Mouse (Mus musculus) brain, embryonic 18.5 days (tissue): ENCODE measurements around the gene Rnf2.
"Not testable (repeated sequence)": the region's sequence is repeated elsewhere in the genome, so short reads cannot be mapped to it uniquely, and the experiment has no call there.

Experiments used
- DNase-seq: peaks from one replicate; pipeline ENCODE4 v3.0.0-alpha.2; 2012; ENCODE audit warnings: low read depth, low spot score

Rnf2 gene

DNA sequence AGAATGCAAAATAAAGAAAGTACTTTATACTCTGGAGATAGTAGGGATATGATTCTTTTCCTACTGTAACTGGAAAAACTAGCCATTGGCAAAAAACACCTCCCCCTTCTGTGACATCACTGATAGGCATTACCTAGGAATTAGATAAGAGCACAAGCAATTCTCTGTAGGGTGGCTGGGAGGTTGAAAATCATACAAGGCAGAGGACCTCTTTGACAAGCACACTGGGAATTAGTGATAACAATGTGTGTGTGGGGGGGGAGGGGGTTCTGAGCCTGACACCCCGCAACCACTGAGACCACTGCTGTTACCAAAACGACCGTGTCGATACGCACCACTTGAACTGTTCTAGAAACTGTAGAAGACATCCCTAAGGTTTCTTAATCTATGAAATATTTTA, 16.0 kb downstream of the Rnf2 start:
- DNase-seq, result no peak

- DNase-seq, result no peak
Observed at GRCm38 (mm10) chr1:151483568-151483967, 17.2 kb downstream of the Rnf2 start.

DNA sequence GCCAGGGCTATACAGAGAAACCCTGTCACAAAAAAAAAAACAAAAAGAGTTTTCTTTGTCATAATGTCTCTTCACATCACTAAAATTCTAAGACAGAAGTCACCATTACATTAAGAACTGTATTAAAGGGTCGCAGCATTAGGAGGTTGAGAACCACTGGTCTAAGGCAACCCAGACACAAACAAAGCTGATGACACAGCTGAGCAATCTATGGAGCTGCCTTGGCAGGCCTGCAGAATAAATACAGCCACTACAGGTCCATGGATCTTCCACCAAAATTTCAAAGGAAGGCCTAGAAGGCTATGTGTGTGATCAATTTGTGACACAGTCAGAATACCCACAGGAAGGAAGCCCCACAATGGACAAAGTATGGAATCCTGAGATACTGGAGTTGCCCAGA, 18.3 kb downstream of the Rnf2 start:
- DNase-seq, result no peak

- not testable (repeated sequence) for DNase-seq
Observed at GRCm38 (mm10) chr1:151472386-151472785, 28.4 kb downstream of the Rnf2 start.

DNA sequence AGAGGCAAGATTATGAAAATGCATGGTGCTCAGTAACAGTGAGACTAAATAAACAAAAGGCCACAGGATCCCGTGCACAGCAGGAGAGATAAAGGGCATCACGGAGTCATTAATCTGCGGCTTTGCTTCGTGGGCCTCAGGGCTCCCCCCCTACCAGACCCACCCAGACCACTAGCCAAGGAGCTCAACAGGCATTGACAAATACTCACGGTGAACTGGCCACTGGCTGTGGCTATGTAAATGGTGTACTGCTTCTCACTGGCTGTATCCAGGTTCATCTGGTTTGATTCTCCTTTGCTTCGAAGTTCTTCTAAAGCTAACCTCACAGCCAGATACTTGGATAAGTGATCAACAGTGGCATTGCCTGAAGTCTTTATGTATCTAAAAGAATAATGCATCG, 29.3 kb downstream of the Rnf2 start:
- DNase-seq, result no peak

DNA sequence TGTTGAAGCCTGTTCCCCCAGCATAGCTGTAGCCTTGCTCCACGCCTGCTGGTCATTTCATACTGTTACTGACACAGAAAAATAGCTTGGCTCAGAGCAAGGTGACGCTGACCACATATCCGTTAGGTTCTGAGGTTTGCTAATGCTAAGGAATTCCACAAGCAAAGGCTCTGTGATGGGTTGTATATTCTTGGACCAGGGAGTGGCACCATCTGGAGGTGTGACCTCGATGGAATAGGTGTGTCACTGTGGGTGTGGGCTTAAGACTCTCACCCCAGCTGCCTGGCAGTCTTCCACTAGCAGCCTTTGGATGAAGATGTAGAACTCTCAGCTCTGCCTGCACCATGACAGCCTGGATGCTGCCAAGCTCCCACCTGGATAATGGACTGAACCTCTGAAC, 34.2 kb downstream of the Rnf2 start:
- DNase-seq, result no peak

- DNase-seq, result no peak
Observed at GRCm38 (mm10) chr1:151464914-151465313, 35.8 kb downstream of the Rnf2 start.

DNA sequence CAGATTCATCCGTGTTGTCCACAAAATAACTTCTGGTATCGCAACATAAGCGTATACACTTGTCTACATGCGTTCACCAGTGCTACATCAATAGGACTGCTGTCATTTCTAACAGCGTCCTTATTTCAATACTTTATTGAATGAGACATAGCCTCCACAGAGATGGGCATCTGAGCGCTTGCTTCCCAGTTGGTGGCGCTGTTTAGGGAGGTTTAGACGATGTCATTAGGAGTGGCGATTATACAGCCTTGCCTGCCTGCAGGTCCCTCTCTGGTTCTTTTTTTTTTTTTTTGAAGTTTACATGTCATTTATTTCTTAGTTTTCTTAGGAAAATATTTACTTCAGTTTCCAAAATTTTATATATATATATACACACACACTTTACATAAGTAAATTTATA, 39.5 kb downstream of the Rnf2 start:
- no peak for DNase-seq

GRCm38 (mm10) chr1:151457087-151457486, 43.7 kb downstream of the Rnf2 start:
- DNase-seq, result no peak

DNA sequence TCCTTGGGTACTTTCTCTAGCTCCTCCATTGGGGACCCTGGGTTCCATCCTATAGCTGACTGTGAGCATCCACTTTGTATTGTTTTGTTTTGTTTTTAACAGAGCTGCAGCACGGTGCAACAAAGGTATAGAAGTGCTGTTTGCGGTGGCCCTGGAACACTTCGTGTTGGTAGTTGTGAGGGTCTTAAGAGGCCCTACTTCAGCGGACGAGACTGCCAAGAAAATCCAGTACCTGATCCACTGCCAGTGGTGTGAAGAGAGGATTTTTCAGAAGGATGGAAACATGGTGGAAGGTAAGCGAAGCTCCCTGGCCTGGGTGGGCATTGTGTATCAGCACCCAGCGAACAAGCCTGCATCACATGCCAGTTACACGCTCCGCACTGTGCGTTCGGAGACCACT, 48.8 kb downstream of the Rnf2 start:
- no peak for DNase-seq

- DNase-seq, result no peak
Observed at GRCm38 (mm10) chr1:151450851-151451250, 49.9 kb downstream of the Rnf2 start.

DNA sequence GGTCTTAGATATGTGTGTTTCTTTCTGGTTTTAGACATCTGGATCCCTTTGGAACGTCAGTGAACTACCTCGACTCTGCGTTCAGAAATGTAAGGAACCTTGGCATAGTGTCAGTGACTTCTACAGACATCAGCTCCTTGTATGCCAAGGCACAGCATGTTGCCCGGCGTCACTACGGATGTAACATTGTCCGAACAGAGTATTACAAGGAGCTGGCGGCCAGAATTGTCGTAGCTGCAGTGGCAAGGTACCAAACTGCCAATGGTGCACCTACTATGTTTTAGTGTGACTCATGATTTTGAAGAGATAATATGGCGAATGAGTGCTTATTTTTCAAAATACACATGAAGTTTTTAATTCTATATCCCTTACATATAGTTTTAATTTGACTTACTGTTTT, 50.9 kb downstream of the Rnf2 start:
- DNase-seq, result no peak

DNA sequence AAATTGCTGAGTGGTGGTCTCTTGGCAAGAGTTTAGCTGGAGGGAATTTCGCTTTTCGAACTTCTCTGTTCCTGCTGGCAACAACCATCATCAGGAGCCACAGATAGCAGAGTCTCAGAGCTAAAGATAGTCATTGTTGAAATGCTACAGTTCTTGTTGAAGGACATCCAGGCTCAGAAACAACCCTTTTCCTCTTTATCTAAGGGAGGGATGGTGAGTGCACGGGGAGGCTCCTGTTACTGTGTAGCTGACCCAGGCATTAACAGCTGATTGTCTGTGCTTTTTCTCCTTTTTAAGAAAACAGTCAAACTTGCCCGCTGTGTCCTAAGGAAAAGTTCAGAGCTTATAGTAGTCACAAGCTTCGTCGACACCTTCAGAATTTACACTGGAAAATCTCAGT, 65.3 kb downstream of the Rnf2 start:
- DNase-seq, result no peak

- DNase-seq, result no peak
Observed at GRCm38 (mm10) chr1:151429316-151429715, 71.4 kb downstream of the Rnf2 start.

DNA sequence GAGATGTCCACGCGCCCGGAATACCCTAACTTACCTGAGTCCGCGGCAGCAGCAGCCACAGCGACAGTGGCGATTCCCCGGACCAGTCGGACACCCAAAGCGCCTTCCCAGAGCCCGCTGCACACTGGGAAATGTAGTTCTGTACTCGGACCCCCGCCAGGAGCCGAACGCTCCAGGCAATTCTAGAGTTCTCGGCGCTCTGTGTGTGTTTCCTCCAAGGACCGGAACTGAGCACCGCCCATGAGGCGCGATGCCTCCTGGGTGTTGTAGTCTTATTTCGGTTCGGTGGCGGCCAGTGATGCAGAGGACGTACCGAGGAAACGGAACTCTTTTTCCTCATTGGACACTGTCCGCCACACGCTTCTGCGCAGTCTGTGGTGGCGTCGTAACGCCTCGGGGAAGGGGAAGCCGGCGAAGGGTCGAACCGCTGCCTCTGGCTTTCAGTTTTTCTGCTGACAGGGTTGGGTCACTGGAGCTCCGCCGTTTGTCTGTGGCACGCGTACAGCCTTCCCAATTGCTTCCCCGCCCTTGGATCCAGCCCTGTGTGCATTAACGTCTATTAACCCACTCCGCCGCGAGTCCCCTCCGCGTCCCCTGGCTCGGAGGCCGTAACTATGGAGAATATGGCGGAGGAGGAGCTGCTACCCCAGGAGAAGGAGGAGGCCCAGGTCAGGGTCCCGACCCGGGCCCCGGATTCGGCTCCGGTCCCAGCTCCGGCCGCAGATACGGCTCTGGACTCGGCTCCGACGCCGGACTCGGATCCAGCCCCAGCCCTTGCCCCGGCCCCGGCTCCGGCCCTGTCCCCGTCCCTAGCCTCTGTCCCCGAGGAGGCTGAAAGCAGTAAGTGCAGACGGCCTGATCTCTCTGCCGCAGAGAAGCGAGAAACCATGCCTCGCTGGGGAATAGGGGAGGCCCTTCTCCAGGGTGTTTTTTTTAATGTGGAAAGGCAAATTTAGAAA, 72.2 kb downstream of the Rnf2 start, which contains the start of the genes Swt1 and Trmt1l:
Gene Swt1 (minus strand): TSS at position 193 of the 959 bp plus-strand sequence.
Gene Trmt1l (plus strand): TSS at position 280 of the 959 bp plus-strand sequence.
- peak; percentile 98 for DNase-seq

- DNase-seq, result no peak
Observed at GRCm38 (mm10) chr1:151427888-151428262, 72.9 kb downstream of the Rnf2 start.

- no peak for DNase-seq
Observed at GRCm38 (mm10) chr1:151426947-151427600, 73.7 kb downstream of the Rnf2 start.

DNA sequence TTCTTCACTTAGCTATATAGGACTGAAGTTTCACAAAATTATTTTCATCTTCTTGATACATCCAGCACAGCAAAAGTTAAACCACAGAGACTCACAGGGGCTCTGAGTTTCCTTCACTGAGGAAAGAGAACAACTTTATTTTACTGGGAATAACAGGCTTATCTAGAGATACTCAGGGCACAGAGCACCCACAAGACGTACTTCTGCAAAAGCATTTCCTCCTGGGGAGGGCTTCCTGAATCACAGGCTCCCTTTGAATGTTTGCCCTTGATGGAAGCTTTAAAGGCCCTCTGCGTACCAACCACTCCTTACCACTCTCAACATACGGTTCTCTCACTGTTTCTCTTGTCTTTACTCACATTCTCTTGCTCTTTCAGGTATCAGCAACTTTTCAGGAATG, 78.6 kb downstream of the Rnf2 start:
- DNase-seq, result no peak

DNA sequence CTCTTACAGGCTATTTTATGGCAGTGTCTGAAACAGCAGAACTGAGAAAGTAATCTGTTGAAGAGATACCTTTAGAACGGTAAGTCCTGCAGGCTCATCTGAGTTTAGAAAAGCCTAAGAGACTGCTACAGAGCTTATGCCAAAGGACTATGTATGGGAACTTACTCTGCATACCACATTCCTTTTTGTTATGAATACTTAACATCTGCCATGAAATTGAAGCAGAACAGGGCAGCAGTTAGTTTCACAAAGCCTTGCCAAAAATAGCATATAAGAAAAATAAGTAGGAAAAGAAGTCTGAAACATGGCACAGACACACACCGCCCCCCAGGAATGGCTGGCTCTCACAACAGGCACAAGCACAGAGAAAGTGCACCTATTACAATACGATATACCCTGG, 90.9 kb downstream of the Rnf2 start:
- no peak for DNase-seq
